Mouse (Mus musculus) Patski (cell line): ENCODE results near the gene Iqce. TPM values are rescaled to one million over a fixed set of nuclear protein-coding genes. Genes with fewer than 3 reads are reported as not detected.
"Not testable (repeated sequence)": the region's sequence is repeated elsewhere in the genome, so short reads cannot be mapped to it uniquely, and the experiment has no call there.

Experiments used
- ATAC-seq: fragments of 100-300 bp; one replicate; pipeline ENCODE4 v1.8.0; 2021
- CTCF ChIA-PET: fragments of 350-600 bp; sonication (Branson Sonifier 250); formaldehyde crosslinking; loops from one replicate; lab custom pipeline; 2022; ENCODE audit warnings: inconsistent platforms; lab: Charles Lee
- POLR2A ChIA-PET: fragments of 350-600 bp; sonication (Branson Sonifier 250); formaldehyde crosslinking; loops from one replicate; lab custom pipeline; 2022; ENCODE audit warnings: antibody characterized with exemption, inconsistent platforms; lab: Charles Lee
- DNase-seq: peaks from one replicate; pipeline ENCODE4 v3.0.0-alpha.2; 2011; ENCODE audit warnings: low read depth, low spot score
- H3K27me3 ChIP-seq: fragments of 371-371 bp; one replicate; pipeline ENCODE4 v1.5.1; 2021
- CTCF ChIP-seq: fragments of 100-300 bp; IDR thresholded peaks from one replicate; pipeline ENCODE4 v1.5.1; 2021
- in situ Hi-C: fragments of 300-500 bp; cut with MboI; formaldehyde crosslinking; loops from 3 replicates; pipeline ENCODE4 v1.11.1; 2018; ENCODE audit warnings: low pct_unique_long_range_greater_than_20kb, mixed read lengths
- polyA plus RNA-seq: library from polyadenylated mRNA; unstranded; gene quantifications from one replicate; pipeline ENCODE4 v1.2.3, GENCODE M21; 2021

Gene Iqce
- polyA plus RNA-seq, 1 experiment from 2014 or later: 52.6 TPM

DNA sequence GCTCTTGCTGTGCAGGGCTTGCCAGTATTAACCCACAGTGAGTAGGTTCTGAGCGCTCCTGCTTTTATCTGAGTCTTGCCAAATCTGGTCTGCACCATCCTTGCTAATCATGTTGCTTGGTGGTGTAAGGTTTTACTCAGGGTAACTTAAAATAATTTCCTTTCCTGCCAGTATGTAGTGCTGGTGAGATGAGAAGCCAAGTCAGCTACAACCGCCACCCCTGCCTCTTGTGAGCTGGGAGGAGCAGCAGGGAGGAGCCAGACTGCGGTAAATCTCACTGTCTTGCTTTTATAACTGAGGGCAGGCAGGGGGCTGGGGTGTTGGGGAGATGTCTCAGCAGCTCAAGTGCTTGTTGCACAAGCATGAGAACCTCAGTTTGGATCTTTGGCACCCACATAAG lies 13.7 kb downstream of the Iqce start:
- no peak for DNase-seq
- CTCF ChIA-PET: no interaction called here
- ATAC-seq: no peak
- no peaks in the 10 kb centered on the region for H3K27me3 ChIP-seq
- POLR2A ChIA-PET: no interaction called here
- TF ChIP-seq CTCF: no peak
- in situ Hi-C loops: no loop called here

DNA sequence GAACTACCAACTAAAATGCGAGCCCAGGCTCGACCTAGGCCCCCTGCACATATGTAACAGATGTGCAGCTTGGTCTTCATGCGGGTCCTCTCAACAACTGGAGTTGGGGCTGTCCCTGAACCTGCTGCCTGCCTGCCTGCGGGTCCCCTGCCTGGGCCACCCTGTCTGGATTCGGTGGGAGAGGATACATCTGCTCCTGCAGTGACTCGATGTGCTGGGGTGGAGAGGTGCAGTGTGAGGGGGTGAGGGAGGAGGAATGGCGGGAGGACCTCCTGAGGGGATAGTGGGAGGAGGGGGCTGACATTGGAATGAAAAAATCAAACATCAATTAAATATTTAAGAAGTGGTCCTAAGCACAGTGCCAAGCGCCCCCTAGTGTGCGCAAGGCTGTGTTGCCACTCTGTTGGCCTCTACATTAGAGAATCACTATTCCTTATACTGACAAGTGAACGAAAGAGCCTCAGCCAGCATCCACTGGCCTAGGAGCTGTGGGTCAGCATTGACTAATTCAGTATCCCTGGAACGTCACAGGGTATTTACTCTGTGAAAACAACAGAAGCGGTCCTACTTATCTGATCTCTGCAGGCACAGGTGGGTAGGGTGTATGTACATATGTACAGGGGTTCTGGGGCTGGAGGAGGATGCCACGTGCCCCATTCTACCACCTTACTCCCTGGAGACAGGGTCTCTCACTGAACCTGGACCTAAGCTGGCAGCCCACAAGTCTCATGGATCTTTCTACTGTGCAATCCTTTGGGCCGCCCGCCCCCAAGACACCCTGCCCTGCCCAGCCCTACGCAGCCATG lies 17.6 kb downstream of the Iqce start:
- ATAC-seq (no peak), DNase-seq (no peak)
- TF ChIP-seq CTCF: no peak
- POLR2A ChIA-PET: no interaction called here
- in situ Hi-C loops: no loop called here
- CTCF ChIA-PET: interaction anchor here (0.7 kb wide), 1 partner anchor 9 kb away, joined by 3 read pairs; no protein-coding TSS in a partner anchor
- H3K27me3 ChIP-seq: no peaks in the 10 kb centered on the region

DNA sequence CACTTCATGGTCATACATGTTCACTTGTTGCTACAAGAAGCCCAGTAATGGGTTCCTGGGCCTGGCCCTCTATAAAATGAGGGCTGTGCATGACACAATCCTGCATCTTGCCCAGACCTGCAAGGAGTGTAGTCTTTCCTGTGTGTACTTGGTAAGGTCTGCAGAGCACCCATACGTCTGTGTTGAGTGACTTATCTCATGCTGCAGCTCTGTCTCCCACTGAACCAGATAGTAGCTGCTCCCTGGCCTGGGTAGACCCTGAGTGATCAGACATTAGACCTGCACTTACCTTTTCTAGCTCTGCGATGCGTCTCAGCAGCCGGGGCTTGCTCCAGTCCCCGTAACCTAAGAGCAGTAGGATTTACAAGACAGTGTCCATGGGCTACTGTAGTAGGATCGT lies 20.1 kb downstream of the Iqce start:
- no peak for DNase-seq
- H3K27me3 ChIP-seq: no peaks in the 10 kb centered on the region
- no peak for ATAC-seq
- ChIA-PET POLR2A (interaction anchor here (0.8 to 1.2 kb wide), 2 partner anchors 12 to 14 kb away, joined by 3 read pairs; no protein-coding TSS in a partner anchor), CTCF (interaction anchor here (0.7 to 2.3 kb wide), 3 partner anchors 19 to 142 kb away, joined by 3 to 6 read pairs (median 3); no protein-coding TSS in a partner anchor)
- in situ Hi-C loops: no loop called here
- no peak for TF ChIP-seq CTCF

DNA sequence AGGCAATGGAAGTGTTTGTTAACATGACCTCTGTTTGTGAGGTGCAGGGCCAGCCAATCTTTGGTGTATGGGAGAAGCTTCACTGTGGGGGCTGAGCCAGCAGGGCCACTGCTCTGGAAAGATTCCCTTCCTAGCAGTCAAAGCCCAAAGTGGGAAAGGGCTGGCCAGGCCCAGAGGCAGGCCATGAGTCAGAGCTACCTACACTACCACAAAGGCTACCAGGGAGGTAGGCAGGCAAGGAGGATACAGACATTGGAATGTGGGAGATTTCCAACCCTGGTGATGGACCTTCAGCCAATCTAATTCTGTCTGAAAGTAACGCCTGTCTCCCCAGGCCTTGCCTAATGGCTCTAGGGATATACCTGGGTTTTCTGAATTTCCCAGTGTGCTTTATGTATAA lies 21.2 kb downstream of the Iqce start:
- H3K27me3 ChIP-seq: no peaks in the 10 kb centered on the region
- no peak for TF ChIP-seq CTCF
- DNase-seq: peak; percentile 85
- ChIA-PET POLR2A (interaction anchor here (0.6 to 0.8 kb wide), 3 partner anchors 17 to 54 kb away, joined by 3 to 5 read pairs (median 4); no protein-coding TSS in a partner anchor), CTCF (interaction anchor here (0.7 to 1.8 kb wide), 4 partner anchors 11 to 141 kb away, joined by 3 to 5 read pairs (median 4); no protein-coding TSS in a partner anchor)
- ATAC-seq: peak; percentile 87
- in situ Hi-C loops: no loop called here

DNA sequence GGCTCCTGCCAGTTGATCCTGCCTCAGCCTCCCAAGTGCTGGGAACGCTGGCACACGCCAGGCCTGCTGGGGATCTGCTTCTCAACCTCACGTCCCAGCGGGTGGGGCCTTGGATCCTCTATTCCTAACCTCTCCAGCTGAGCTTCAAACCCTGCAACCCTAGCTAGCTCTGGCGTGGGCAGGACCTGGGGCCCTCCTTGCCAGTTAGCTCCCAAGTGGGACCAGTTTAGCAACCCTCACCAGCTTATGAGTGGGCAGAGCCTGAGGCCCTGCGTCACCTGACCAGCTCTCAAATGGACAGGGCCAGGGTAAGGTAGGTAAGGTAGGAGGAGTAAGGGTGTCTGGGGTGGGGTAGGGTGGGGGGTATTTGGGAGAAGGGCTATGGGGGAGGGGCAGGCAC lies 22.1 kb downstream of the Iqce start:
- TF ChIP-seq CTCF: no peak
- in situ Hi-C loops: no loop called here
- POLR2A ChIA-PET: no interaction called here
- ATAC-seq: no peak
- CTCF ChIA-PET: interaction anchor here (1.4 to 1.8 kb wide), 3 partner anchors 10 to 112 kb away, joined by 4 to 5 read pairs (median 4); no protein-coding TSS in a partner anchor
- H3K27me3 ChIP-seq: no peaks in the 10 kb centered on the region
- DNase-seq: no peak

DNA sequence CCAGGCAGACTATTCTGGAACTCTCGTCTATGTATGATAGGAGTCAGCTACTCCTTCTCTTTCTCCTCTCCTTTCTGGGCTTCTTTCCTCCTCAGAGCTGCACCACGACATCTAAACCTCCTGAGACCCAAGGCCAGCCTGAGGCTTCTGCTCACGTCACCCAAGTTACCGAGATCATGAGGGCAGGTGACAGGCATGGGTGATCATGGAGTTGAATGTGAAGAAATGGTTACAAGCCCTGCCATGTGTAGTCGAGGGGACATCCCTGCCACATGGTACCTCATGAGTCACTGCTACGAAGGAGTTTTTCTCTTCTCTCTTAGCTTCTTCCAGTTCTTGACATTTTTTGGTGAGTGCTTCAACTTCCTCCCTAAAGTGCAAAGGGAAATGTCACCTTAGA lies 25.0 kb downstream of the Iqce start:
- no peaks in the 10 kb centered on the region for H3K27me3 ChIP-seq
- TF ChIP-seq CTCF: no peak
- POLR2A ChIA-PET: no interaction called here
- DNase-seq (no peak), ATAC-seq (no peak)
- in situ Hi-C loops: no loop called here
- CTCF ChIA-PET: interaction anchor here (1.3 kb wide), 1 partner anchor 112 kb away, joined by 4 read pairs; the partner anchor contains the start of gene Grifin

DNA sequence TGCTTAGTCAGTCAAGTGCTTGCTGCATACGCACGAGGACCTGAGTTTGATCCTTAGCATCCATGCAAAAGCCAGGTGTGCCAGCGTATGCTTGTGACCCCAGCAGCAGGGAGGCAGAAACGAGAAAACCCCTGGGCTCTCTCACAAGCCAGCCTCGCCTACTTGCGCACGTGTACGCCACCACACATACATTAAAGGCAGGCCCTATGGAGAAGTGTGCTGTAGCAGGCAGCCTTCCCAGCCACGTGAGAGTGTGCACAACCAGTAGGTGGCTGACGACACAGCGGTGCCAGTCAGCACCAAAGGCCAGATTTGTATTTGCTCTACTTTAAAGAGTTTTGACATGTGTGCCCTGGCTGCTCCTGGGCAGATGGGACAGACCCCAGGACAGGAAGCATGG lies 26.5 kb downstream of the Iqce start:
- H3K27me3 ChIP-seq: no peaks in the 10 kb centered on the region
- ChIA-PET POLR2A (no interaction called here), CTCF (interaction anchor here (1.4 kb wide), 1 partner anchor 12 kb away, joined by 4 read pairs; no protein-coding TSS in a partner anchor)
- in situ Hi-C loops: no loop called here
- ATAC-seq (no peak), DNase-seq (no peak)
- TF ChIP-seq CTCF: no peak

DNA sequence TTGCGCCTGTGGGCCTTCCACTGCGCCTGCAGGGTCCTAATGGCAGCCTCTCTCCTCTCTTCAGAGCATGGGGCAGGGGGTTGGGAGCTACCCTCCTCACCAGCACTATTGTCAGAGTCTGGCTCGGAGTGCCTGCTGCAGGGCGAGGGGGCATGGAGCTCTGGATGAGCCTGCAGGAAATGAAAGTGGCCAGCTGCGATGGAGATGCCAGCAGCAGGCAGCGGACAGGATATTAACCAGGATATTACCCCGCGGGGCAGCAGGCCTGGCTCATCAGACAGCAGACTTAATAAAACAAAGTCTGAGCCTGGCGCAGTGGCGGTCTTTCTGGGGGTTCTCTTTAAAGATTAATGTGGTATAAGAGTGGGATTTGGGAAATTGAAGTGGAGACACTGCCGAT lies 27.1 kb downstream of the Iqce start:
- DNase-seq: no peak
- TF ChIP-seq CTCF: no peak
- CTCF ChIA-PET: interaction anchor here (1.4 kb wide), 1 partner anchor 11 kb away, joined by 4 read pairs; no protein-coding TSS in a partner anchor
- H3K27me3 ChIP-seq: no peaks in the 10 kb centered on the region
- no peak for ATAC-seq
- in situ Hi-C loops: no loop called here
- POLR2A ChIA-PET: no interaction called here

DNA sequence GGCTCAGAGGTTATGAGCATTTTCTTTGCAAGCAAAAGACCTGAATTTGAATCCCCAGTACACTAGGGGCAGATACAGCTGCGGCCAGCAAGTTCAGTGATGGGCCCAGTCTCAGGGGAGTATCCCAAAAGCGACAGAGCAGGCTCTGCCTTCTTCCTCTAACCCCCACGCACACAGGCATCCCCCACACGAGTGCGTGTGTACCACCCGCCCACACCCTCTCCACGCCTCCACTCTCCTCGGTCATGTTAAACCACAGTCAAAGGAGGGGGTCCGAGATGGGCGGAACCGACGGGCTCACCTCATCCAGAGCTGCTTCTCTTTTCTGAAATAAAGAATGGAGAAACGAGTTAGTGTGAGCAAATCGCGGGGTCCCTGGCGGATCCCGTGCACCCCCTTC lies 28.1 kb downstream of the Iqce start:
- in situ Hi-C loops: no loop called here
- POLR2A ChIA-PET: no interaction called here
- DNase-seq: no peak

DNA sequence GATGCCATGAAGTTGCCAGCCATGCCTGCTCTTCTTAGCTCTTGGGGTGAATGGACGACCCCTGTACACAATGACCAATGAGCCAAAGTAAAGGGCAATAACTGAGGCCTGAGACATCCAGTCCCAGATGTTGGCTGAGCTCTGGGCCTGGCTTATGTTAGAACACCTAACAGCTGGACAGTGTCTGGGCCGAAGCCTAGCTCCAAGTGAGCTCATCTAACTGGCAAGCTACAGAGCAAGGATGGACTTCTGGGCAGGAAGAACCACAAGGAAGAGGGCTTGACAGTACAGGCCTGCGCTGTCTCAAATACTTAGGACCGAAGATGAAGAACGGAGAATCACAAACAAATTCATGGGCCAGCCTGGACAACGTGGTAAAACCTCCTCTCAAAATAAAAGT lies 29.6 kb downstream of the Iqce start:
- in situ Hi-C loops, H3K27me3 ChIP-seq, DNase-seq, ATAC-seq, CTCF ChIA-PET: not testable (repeated sequence)
- POLR2A ChIA-PET: interaction anchor here (0.8 kb wide), 1 partner anchor 171 kb away, joined by 3 read pairs; no protein-coding TSS in a partner anchor

More for the DNA sequence above, 28.1 kb downstream of the Iqce start:
- no peak for ATAC-seq
- no peak for TF ChIP-seq CTCF
- CTCF ChIA-PET: interaction anchor here (1.4 kb wide), 1 partner anchor 10 kb away, joined by 4 read pairs; no protein-coding TSS in a partner anchor
- no peaks in the 10 kb centered on the region for H3K27me3 ChIP-seq

DNA sequence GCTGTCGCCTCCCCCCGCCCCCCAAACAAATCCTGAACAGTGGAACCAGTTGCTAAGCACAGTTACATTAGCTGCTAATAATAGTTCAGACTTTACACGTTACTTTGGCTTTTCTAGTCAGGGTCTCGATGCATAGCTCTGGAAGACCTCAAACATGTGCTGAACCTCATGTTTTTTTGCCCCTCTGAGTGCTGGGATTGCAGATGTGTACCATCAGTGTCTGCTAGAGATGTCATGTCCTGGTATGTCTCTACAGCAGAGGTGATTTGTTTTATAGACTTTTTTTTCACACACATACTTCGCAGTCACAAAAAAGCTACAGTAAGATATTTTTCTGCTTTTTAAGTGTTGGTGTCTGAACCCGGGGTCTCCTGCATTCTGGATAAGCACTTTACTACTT lies 30.1 kb downstream of the Iqce start:
- in situ Hi-C loops: no loop called here
- CTCF ChIA-PET: no interaction called here

More for the DNA sequence above, 30.1 kb downstream of the Iqce start:
- ATAC-seq (no peak), DNase-seq (no peak)
- POLR2A ChIA-PET: interaction anchor here (0.8 kb wide), 1 partner anchor 170 kb away, joined by 3 read pairs; no protein-coding TSS in a partner anchor
- H3K27me3 ChIP-seq: no peaks in the 10 kb centered on the region
- TF ChIP-seq CTCF: no peak
